Mouse (Mus musculus): Measurements from ENCODE around the gene Vars.
"Not testable (repeated sequence)": the region's sequence is repeated elsewhere in the genome, so short reads cannot be mapped to it uniquely, and the experiment has no call there.

- TF ChIP-seq CTCF (IDR thresholded peaks at IDR 0.05; ENCODE audit: control insufficient read depth, insufficient read depth, insufficient replicate concordance, low read depth, low read length); POLR2A (IDR thresholded peaks at IDR 0.05; ENCODE audit: control insufficient read depth, low read depth, low read length): not testable (repeated sequence)
These were observed 4.9 kb upstream of the Vars start for GRCm38 (mm10) chr17:34995927-34996326.
